Mouse (Mus musculus) monocyte, adult 2 months (primary cell): Measurements from ENCODE around the gene Tmsb10.

ENCODE experiments used
- DNase-seq, 2 experiments: peaks; one replicate each; pipeline ENCODE4 v3.0.0; 2022; ENCODE audit warnings: low spot score in 2 of 2, low read depth in 1 of 2

Gene Tmsb10

DNA sequence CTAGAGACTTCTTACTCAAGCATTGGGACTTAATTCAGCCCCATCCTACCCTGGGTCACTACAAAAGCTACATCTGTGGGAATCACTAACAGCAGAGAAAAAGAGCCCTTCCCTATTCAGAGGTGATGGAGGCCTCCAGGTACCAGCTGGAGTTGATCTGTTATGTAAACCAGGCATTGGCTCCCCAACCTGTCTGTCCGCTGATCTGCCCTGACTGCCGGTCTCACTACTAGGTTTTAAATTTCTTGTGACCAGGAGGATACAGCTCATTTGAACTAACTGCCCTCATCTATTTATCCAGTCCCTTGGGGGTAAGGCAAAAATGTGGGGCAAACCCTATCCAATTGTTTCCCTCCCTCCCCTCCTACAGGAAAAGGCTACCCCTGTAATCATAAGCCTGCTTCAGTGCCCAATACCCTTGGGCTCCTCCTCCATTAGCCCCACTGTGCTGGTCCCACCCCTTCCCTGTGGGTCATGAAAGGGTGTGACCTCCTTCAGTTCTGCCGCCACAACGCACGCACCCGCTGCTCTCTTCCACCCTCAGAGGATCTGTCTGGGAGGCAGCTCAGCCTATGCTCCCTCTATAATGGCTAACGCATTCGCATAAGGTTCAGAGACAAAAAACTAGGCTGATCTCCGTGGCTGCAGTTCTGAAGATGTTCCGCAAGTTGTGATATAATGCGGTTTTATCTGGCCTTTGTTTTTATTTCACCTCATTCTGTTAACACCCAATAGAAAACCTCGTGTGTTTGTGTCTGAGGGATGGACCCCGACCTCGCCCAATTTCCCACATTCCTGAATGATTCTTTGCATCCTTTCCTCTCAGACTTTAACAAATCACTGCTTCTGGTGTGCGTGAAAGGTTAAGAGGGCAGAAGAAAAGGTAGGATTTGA is 2.1 kb downstream of the Tmsb10 start:
- peak in 1 of 2 experiments; percentile 48 for DNase-seq

DNA sequence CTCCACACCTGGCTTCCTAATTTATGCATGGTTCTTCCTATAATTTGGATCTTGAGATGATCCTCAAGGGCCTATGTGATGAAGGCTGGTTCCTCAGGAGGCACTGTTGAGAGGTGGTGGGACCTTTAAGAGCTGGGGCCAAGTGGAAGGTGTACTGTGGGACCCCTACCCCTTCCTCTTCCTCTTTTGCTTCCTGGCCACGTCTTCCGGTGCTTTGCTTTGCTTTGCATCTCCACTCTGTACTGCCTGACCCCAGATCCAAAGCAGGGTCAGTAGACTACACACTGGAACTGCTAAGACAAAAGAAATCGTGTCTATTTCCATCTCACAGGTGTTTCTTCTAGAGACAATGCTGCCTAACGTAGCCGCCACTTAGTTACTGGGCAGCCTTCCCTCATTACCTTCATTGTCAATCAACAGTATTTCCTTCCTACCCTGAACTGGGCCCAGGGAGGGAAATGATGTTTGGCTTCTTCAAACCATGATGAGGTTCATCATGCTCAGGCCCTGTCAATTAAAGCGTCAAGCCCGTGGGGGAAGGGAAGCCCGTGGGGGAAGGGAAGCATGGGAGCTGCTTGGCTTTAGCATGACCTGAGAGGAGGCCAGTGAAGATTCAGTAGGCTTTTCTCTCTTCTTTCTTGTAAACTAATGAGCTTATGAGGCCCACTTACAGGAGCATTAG is 2.9 kb downstream of the Tmsb10 start:
- no peak for DNase-seq

DNA sequence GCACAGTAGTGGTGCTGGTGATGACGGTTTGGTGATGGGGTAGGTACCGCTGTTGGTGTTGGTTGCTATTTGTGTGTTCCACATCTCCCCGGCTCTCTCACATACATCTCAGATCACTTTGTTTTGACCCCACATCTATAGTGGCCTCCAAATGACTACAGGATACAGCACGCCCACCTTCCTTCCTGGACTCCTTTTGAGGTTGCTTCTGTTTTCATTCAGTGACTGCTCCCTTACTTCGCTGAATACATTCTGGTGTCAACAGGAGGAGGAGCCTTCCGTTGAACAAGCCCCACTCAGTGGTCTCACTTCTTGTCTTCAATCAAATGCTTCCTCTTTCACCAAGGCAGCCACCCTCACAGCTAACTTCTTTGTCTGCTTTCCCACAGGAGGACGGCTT is 3.8 kb downstream of the Tmsb10 start:
- peak; percentile 26 to 42 for DNase-seq

DNA sequence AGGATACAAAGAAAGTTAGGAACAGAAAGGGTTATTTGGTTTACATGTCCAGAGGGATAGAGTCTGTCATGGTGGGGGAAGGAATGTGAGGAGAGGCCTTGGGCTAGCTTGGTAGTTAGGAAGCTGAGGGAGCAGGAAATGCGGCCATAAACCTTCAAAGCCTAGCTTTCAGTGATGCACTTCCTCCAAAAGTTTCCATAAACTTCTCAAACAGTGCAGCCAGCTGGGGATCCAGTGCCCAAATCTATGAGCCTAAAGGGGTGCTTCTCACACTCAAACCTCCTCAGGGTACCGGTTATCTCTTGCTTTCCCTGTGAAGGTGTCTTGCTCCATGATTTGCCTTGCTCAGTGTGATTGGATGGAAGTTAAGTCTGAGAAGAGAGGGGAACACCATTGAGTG is 5.6 kb downstream of the Tmsb10 start:
- DNase-seq: no peak

DNA sequence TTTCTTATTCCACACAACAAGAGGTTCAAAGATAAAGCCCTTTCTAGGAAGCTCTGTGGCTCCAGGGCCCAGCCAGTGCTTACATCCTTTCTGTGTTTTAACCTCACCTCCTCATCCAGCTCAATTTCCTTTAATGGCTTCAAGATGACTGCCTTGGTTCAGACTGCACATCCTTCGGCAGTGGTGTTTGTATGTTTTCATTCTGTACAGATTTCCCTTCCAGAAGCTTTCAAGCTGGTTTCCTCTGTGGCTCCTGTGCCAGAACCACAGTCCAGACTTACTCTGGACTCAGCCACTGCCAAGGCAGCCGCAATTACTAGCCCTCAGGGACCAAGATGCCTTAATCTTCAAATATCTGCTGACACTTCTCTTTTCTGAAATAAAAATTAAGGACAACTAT is 6.3 kb downstream of the Tmsb10 start:
- DNase-seq: no peak

DNA sequence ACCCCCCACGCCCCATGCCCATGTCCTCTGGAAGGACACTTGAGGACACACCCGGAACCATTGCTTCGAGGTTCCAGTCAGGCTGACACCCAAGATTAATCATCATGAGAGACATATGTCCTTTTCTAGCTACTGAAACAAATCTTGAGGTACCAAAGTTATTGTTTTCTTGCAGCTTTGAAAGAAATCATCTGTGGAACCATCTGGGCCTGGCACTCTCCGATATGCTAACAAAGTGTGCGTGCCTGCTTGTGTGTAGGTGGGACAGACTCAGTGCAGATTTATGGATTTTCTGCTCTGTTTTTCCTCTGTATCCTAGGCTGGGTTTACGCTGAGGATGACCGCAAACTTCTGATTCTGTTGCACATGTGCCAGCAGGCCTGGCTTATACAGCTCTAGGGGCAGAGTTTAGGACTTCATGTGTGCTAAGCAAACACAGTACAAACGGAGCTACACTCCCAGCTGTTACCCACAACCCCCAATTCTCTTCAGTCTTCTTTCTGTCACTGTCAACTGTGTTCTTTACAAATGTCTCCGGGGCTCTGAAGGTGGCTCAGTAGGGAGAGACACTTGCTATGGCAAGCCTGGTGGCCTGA is 9.3 kb downstream of the Tmsb10 start:
- no peak for DNase-seq

DNA sequence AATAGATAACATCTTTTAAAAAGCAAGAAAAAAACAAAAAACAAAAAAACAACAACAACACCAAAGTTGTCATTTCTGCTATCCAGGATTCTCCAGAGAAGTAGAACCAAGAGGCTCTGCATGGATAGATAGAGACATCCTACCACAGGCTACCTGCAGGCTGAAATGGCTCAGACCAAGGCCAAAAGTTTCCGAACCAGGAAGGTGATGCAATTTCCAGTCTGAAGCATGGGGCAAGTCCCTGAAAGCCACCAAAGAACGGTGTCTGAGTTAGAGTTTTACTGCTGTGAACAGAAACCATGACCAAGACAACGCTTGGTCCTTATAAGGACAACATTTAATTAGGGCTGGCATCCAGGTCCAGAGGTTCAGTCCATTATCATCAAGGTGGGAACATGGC is 10.2 kb downstream of the Tmsb10 start:
- no peak for DNase-seq

DNA sequence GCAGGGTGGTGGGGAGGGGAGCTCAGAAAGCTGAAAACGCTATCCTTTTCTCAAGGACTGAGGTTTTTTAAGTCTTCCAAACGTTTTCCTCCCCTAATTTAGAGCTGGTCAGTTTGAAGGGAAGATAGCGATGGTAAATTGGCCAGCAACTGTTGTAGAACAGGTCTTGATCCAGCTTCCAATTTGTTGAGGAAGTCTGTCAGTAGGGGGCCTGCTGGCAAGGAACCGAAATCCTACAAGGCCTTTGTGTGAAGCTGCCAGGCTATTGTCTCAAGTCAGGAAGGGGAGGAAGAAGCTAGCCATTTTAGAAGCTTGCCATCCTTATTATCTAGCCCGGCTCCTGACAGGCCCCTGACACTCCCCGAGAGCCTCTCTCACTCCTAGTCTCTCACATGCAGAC is 10.6 kb downstream of the Tmsb10 start:
- no peak for DNase-seq

DNA sequence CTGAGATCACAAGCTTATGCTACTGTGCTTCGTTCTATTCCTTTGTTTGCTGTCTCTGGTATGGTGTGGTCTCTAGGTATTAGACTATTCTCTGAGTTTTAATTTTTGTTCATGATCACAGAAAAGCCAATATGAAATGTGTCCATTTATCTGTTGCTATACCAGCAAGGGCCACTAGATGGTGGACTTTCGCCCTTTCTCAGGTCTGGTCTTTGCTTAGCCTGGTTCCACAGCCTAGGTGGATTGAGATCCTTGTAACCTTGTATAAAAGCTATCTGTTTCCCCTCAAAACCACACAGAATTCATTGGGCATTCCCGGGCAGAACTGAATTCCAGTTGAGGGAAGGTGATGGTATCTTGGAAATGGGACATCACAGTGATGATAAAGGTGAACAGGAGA is 18.1 kb downstream of the Tmsb10 start:
- peak in 1 of 2 experiments; percentile 55 for DNase-seq

DNA sequence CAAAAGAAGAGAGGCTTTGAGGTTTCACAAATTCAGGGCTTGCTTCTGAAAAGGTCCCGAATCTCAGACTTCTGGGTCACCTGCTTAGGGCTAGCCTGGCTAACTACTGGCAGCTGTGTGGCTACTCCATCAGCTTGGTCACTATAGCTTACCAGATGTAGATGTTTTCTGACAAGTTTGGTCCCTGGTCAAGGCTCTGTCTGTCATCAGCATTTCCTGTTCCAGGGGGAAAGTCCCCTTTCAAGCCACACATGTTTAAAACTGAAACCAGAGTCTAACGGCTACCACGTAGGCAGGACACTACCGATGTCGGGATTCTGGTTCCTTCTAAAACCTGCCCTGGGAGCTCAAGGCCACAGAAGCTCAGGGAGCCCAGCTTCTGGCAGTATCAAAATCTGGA is 20.7 kb downstream of the Tmsb10 start:
- peak in 1 of 2 experiments; percentile 36 for DNase-seq

DNA sequence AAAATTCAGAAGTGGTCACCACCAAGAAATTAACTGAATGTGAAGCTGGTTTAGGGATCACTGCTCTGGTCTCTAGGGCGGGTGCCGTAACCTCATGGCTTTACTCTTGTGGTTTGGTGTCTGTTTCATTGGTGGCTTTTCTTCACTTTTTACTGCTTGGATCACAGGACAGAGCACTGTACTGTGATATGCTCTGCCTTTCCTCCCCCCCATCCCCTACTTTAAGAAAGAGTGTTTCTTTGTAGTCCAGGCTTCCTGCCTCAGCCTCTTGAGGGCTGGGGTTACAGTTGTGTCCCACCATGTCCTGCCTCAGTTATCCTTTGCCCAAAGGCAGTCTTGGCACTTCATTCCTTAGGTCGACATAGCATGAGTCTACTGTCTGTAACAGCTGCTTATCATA is 21.1 kb downstream of the Tmsb10 start:
- DNase-seq: no peak

DNA sequence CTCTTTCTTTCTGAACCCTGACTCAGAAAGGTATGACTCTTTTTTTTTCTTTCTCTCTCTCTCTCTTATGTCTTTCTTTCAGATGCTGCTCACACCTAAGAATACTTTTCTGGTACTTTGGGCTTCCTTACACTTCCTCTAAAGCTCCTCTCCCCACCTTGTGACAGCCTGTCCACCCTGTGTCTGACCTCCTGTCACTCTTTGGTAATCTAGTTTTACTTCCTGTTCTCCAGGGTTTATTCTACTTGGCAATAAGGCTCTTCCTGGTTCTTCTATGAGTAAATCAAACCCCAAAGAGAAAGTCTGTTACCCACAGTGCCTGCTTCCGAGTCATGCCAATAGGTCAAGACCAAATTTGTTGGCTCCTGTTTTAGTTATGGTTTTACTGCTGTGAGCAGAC is 25.6 kb downstream of the Tmsb10 start:
- DNase-seq: no peak

DNA sequence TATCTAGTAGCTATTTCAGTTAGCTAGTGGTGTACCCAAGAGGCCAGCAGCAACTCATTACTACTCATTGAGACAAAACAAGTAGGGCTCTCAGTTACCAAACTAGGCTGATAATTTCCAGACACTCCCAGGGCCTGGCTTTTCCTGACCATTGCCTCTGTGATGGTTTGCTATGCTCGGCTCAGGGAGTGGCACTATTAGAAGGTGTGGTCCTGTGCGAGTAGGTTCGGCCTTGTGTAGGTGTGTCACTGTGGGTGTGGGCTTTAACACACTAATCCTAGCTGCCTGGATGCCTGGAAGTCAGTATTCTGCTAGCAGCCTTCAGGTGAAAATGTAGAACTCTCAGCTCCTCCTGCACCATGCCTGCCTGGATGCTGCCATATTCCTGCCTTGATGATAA is 27.0 kb downstream of the Tmsb10 start:
- DNase-seq: no peak

DNA sequence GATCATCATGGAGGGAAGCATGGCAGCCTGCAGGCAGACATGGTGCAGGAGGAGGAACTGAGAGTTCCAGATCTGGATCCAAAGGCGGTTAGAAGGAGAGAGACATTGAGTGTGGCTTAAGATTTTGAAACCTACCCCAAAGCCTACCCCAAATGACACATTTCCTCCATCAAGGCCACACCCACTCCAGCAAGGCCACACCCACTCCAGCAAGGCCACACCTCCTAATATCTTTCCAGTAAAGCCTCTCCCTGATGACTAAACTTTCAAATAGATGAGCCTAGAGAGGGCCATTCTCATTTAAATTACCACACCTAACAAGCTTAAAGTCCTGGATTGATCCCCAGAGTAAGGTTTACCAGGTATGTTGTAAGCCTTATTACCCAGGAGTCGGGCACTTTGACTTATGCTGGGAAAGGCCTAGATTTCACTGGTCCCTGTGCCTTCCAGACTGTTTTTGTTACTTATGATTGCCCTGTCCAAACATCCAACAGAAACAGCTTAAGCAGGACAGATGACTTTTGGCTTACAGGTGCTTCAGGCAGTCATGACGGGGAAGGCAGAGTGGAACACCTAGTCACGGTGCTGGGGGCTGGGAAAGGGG is 28.7 kb downstream of the Tmsb10 start:
- peak; percentile 71 to 72 for DNase-seq

DNA sequence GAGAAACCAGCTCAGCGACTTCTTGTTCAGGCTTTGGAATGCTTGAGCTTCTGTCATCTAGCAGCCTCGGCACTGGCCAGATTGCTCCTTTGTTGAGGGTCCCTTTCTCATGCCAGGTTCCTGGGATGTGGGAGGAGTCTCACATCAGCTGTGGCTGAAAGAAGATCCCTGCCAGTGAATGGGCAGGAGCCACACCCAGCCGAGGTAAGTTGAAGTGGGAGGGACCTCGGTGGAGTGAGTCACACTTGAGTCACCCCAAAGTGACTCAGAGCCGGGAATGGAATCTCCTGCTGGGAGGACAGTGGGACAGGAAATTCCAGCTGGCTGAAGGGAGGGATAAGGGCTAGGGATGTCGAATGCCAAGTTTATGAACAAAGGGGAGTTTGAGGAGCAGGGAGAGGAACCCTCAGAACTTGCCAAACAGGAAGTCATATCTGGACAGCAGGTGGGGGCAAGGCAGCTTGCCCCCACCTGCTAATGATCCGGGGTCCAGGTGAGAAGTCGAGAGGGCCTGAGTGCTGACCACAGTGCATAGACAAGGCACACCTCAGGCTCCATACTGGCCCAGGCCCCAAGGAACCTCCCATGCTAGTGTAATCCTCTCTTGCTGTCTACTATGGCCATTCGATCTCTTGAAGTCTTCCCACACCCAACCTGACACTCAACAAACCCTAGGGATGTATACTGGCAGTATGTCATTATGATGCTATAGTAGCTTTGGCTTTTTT is 31.6 kb downstream of the Tmsb10 start:
- no peak for DNase-seq

DNA sequence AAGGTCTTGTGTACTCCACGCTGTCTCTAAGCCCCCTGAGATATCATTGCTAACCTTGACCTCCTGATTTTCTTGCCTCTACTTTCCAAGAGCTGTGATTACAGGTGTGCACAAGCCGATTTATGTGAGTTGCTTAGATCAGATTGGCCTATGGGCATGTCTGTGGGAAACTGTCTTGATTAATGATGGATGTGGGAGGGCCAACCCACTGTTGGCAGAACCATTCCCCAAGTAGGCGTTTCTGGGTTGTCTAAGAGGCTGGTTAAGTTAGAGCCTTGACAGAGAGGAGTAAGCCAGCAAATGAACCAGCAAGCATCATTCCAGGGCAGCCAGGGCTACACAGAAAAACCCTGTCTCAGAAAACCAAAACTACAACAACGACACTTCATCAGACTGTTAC is 32.5 kb downstream of the Tmsb10 start:
- no peak for DNase-seq

DNA sequence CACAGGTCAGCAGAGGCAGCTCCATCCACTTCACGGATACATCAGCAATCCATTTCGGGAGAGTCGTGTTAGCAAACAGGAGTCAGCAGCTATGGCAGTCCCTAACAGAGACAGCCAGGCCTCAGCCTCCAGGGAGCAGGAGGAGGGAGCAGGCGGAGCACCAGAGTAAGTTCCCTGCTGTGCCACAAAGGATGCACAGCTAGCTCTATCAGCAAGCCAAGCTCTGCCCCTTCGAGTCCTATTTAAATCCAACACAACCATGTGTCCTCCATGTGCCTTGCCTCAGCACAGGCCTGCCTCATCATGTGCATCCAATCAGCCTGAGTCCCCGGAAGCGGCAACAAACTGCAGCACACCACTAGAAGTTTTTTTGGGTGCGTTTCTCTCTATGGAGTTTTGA is 35.2 kb downstream of the Tmsb10 start:
- DNase-seq: no peak

DNA sequence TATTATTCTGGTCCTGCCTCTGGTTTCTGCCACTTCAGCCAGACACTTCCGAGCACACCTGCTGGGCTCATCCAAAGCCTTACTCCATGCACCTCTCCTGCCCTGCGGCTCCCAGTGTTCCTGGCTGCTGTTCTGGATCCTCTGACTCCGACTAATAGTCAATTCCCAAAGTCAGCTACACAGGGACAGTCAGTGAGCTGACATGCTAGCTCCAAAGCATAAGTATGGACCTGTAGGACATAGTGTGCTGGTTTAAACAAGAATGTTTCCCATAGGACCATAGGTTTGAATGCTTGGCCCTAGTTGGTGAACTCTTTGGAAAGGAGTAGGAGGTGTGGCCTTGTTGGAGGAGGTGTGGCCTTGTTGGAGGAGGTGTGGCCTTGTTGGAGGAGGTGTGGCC is 37.5 kb downstream of the Tmsb10 start:
- DNase-seq: no peak

DNA sequence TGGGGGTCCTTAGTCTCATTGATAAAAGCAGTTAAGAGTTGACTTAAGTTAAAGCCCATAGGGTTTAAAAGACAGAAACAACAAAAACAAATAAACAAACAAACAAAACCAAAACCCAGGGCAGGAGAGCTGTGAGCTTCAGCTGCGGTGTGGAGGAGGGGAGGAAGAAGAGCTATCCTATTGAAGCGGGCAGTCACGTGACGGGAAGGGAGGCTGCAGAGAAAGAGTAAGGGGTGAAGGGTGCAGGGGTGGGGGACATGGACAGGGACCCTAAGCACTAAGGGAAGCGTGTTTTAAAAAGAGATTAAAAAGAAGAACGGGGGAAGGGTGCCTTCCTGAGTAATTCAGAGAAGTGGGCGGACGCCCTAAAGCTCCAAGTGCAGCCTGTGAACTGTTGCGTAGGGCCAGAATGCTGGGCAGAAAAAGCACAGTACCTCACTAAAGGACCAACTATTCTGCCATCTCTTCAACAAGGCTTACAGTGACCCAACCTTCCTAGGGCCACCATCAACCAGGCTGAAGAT is 40.0 kb downstream of the Tmsb10 start:
- no peak for DNase-seq

DNA sequence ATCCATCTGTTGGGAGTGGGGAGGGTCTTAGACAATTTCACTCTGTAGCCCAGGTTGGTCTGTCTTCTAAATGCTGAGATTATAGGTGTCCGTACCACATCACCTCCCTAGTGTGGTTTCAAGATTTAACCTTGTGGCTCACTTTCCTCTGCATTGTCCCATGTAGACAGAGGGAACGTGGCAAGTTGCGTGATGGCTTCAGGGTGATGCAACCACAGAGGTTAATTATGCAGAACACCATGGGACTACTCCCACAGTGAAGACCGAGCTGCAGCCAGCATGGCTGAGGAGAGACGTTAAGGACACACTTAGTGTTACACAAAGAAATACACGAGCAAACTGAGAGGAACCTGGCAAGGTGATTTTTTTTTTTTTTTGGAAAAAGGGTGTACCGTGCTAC is 42.2 kb downstream of the Tmsb10 start:
- no peak for DNase-seq
